In the genomic region with DNA sequence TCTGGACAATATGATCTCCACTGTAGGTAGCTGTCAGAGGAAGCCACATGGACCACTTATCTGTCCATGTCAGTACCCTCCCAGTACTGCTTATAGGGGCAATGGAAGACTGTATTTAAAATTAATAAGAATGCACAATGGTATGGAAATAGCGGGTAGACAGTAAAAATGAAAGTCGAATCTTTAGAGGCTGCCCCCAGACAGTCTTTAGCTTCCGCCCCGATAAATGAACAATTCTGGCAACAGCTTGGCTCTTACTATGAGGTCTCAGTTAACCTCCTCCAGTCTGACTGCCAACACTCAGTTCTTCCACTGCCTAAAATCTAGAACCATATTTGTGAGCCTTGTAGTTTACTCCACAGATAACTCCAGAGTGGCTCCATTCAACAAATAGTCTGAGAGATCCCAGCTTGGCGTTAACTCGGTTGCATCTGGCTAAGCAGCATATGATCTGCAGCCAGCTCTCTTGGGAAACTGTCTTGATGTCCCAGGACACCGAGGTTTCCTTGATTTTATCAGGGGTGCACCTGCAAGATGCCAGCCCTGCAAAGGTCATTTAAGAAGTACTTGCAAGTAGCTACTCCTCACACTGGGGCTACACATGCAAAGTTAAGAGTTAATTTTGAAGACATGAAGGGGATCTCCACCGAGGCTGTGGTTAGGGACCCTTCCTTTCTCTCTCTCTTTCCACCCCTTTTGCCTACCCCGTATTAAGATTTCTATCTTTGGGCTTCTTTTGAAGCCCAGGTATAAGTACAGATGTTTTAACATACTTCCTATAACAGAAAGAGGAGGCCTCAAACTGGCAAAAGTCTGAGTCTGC, we compare ENCODE assay signal across 23 mouse cellular contexts.
DNase-seq lines count a peak whose midpoint lies in the region; ATAC-seq and TF ChIP-seq lines count a peak whose summit lies in the region.
"Had no signal": no experiment of that assay in that cellular context is flagged by ENCODE, and none has a peak within 500 bp of the region (broad histone marks: within the 10 kb centered on the region; RNA-seq: fewer than 3 reads in every experiment).

No protein-coding gene starts in this region.

- no peak for DNase-seq in liver
- peak; percentile 31 for DNase-seq in fat pad, adult 2 months (ENCODE audit: extremely low read depth, low read depth, low spot score)
- DNase-seq in thymus, adult 2 months, result peak; percentile 52
- DNase-seq in layer of hippocampus, postnatal 36 days, result no peak
- DNase-seq in cerebellum, postnatal 4 days (ENCODE audit: low spot score in 2 of 2), result no peak
- DNase-seq in left cerebral cortex, adult 2 months (ENCODE audit: extremely low spot score in 1 of 2, low spot score in 2 of 2), result no peak
- DNase-seq: adrenal gland, postnatal 14 days; cerebellum, adult 11 months; cerebellum, postnatal 14 days; embryo, embryonic 11 days; gastrocnemius, adult 2 months; kidney, adult 8-10 months; kidney, postnatal 14 days; layer of hippocampus, adult 9-11 months; lung, embryonic 14.5 days; lung, postnatal 36 days; right cerebral cortex, postnatal 14 days had no signal

- no peaks in the 10 kb centered on the region for H3K27me3 ChIP-seq in liver, embryonic 16.5 days (ENCODE audit: control insufficient read depth, insufficient read depth, low read depth, low read length)
- no peaks in the 10 kb centered on the region for H3K27me3 ChIP-seq in thymus, adult 2 months (ENCODE audit: control insufficient read depth, insufficient read depth, low read length)
- H3K27me3 ChIP-seq: limb, embryonic 13.5 days; stomach, embryonic 15.5 days had no signal

- H3K4me2 ChIP-seq in liver, embryonic 16.5 days (ENCODE audit: low read depth, low read length), result no peak overlapping the region
- H3K4me2 ChIP-seq: limb, embryonic 13.5 days; lung, embryonic 14.5 days; stomach, embryonic 15.5 days had no signal

- no peak for TF ChIP-seq POLR2A in thymus, adult 2 months (IDR thresholded peaks at IDR 0.05; ENCODE audit: control insufficient read depth, extremely low read depth, insufficient read depth, low read length, poor library complexity)

- no peak overlapping the region for H3K9ac ChIP-seq in liver, embryonic 16.5 days (ENCODE audit: low read depth, low read length)
- H3K9ac ChIP-seq: limb, embryonic 13.5 days; lung, embryonic 14.5 days; stomach, embryonic 15.5 days had no signal

- H3K4me3 ChIP-seq in liver, embryonic 16.5 days (ENCODE audit: low read depth, low read length), result no peak overlapping the region
- H3K4me3 ChIP-seq in thymus, adult 2 months (ENCODE audit: control insufficient read depth, insufficient read depth, low read length), result no peak overlapping the region
- no peak overlapping the region for H3K4me3 ChIP-seq in left cerebral cortex, adult 2 months
- H3K4me3 ChIP-seq: gastrocnemius, adult 2 months; limb, embryonic 13.5 days; stomach, embryonic 15.5 days had no signal

- peak overlapping the region; percentile 54 for H3K27ac ChIP-seq in liver, embryonic 16.5 days (ENCODE audit: low read length)
- peak overlapping the region; percentile 98 for H3K27ac ChIP-seq in thymus, adult 2 months (ENCODE audit: control insufficient read depth, insufficient read depth, low read length)
- H3K27ac ChIP-seq in left cerebral cortex, adult 2 months, result no peak overlapping the region
- H3K27ac ChIP-seq: gastrocnemius, adult 2 months; limb, embryonic 13.5 days; stomach, embryonic 15.5 days had no signal

- ATAC-seq in liver, embryonic 16.5 days (ENCODE audit: low read depth), result no peak
- ATAC-seq: forebrain, embryonic 16.5 days; midbrain, embryonic 16.5 days had no signal

- 62% methylated on average over 9 of the region's 9 CpGs for WGBS in liver, embryonic 16.5 days (ENCODE audit: insufficient replicate concordance)
- 14% methylated on average over 9 of the region's 9 CpGs for WGBS in thymus, adult 2 months

- intact Hi-C loops in left cerebral cortex, adult 2 months (cut with DNase I), result no loop called here

- TF ChIP-seq CTCF in thymus, adult 2 months (IDR thresholded peaks at IDR 0.05; ENCODE audit: borderline replicate concordance, control insufficient read depth, extremely low read depth, insufficient read depth, low read length, poor library complexity), result no peak
- TF ChIP-seq CTCF in left cerebral cortex, adult 2 months (IDR thresholded peaks at IDR 0.05), result no peak

- H3K36me3 ChIP-seq in liver, embryonic 16.5 days (ENCODE audit: control insufficient read depth, insufficient read depth), result no peaks in the 10 kb centered on the region
- no peaks in the 10 kb centered on the region for H3K36me3 ChIP-seq in thymus, adult 2 months (ENCODE audit: control insufficient read depth, insufficient read depth, low read length)
- H3K36me3 ChIP-seq: G1E; limb, embryonic 13.5 days; stomach, embryonic 15.5 days had no signal

- H3K9me3 ChIP-seq in liver, embryonic 16.5 days (replicated peaks; ENCODE audit: control insufficient read depth, low read length), result no peaks in the 10 kb centered on the region
- H3K9me3 ChIP-seq: limb, embryonic 13.5 days; stomach, embryonic 15.5 days had no signal

- H3K4me1 ChIP-seq in liver, embryonic 16.5 days (ENCODE audit: control insufficient read depth, low read depth, low read length), result peaks cover 3% of the 10 kb centered on the region
- H3K4me1 ChIP-seq in thymus, adult 2 months (replicated peaks; ENCODE audit: control insufficient read depth, insufficient read depth, low read length), result peaks cover 16% of the 10 kb centered on the region
- H3K4me1 ChIP-seq: stomach, embryonic 15.5 days had no signal

Comparison
In these comparisons a context has a peak if more than half of its experiments do, and no peak if none do; other contexts are left out.
1. DNase-seq: peak in fat pad, adult 2 months (single experiment) and thymus, adult 2 months (single experiment); none in liver (single experiment), layer of hippocampus, postnatal 36 days (0 of 2), cerebellum, postnatal 4 days (0 of 2) and left cerebral cortex, adult 2 months (0 of 2).